In genomic region chr5:134311894-134312411, GRCm38 (mm10) we compare ENCODE assay signal across 9 mouse cellular contexts. TPM values are rescaled to one million over a fixed set of nuclear protein-coding genes. Genes with fewer than 3 reads are reported as not detected.
A peak's percentile ranks its signal among the peaks of the same experiment; 100 is the strongest.
DNase-seq lines count a peak whose midpoint lies in the region; ATAC-seq lines count a peak whose summit lies in the region.
"Had no signal": no experiment of that assay in that cellular context is flagged by ENCODE, and none has a peak within 500 bp of the region (broad histone marks: within the 10 kb centered on the region; RNA-seq: fewer than 3 reads in every experiment).

No protein-coding gene starts in this region.

- peak overlapping the region; percentile 95 for H3K4me3 ChIP-seq in heart, embryonic 15.5 days
- H3K4me3 ChIP-seq in embryonic facial prominence, embryonic 11.5 days (ENCODE audit: low read depth, low read length) = peak overlapping the region; percentile 92
- H3K4me3 ChIP-seq in intestine, embryonic 16.5 days (ENCODE audit: low read length) = peak overlapping the region; percentile 18; the same call in 1 of the 2 replicates
- peak overlapping the region; percentile 94 for H3K4me3 ChIP-seq in midbrain, embryonic 14.5 days (replicated peaks; ENCODE audit: low read depth, low read length)

- H3K27me3 ChIP-seq in heart, embryonic 15.5 days = no peaks in the 10 kb centered on the region
- no peaks in the 10 kb centered on the region for H3K27me3 ChIP-seq in embryonic facial prominence, embryonic 11.5 days (ENCODE audit: control insufficient read depth, insufficient read depth, low read length)
- H3K27me3 ChIP-seq in intestine, embryonic 16.5 days (replicated peaks; ENCODE audit: control insufficient read depth, insufficient read depth, low read length) = no peaks in the 10 kb centered on the region
- H3K27me3 ChIP-seq in midbrain, embryonic 14.5 days (ENCODE audit: control insufficient read depth, insufficient read depth, low read length) = no peaks in the 10 kb centered on the region
- H3K27me3 ChIP-seq: Patski had no signal

- no peak overlapping the region for H3K9ac ChIP-seq in heart, embryonic 15.5 days
- H3K9ac ChIP-seq in embryonic facial prominence, embryonic 11.5 days (replicated peaks; ENCODE audit: low read length) = peak overlapping the region; percentile 100
- peak overlapping the region; percentile 3; the same call in 1 of the 2 replicates for H3K9ac ChIP-seq in intestine, embryonic 16.5 days (ENCODE audit: low read depth, low read length)
- H3K9ac ChIP-seq in midbrain, embryonic 14.5 days (replicated peaks; ENCODE audit: low read length) = no peak overlapping the region; the same call in 1 of the 2 replicates

- H3K27ac ChIP-seq in heart, embryonic 15.5 days = peak overlapping the region; percentile 100
- H3K27ac ChIP-seq in embryonic facial prominence, embryonic 11.5 days (replicated peaks; ENCODE audit: low read depth, low read length) = peak overlapping the region; percentile 52; the same call in 1 of the 2 replicates
- no peak overlapping the region for H3K27ac ChIP-seq in intestine, embryonic 16.5 days (ENCODE audit: low read length)
- H3K27ac ChIP-seq in midbrain, embryonic 14.5 days (replicated peaks; ENCODE audit: low read depth, low read length) = 0 out of 2 replicates have a peak overlapping the region, but pooled peaks have one; percentile 100

- peaks cover 24% of the 10 kb centered on the region for H3K36me3 ChIP-seq in heart, embryonic 15.5 days
- H3K36me3 ChIP-seq in embryonic facial prominence, embryonic 11.5 days (replicated peaks; ENCODE audit: control insufficient read depth, insufficient read depth, low read depth, low read length) = peaks cover 10% of the 10 kb centered on the region
- peaks cover 16% of the 10 kb centered on the region for H3K36me3 ChIP-seq in intestine, embryonic 16.5 days (ENCODE audit: control insufficient read depth, insufficient read depth, low read length)
- peaks cover 33% of the 10 kb centered on the region for H3K36me3 ChIP-seq in midbrain, embryonic 14.5 days (ENCODE audit: control insufficient read depth, insufficient read depth, low read length)

- no peak for ATAC-seq in heart, embryonic 15.5 days (replicated peaks; ENCODE audit: insufficient number of reproducible peaks, insufficient read depth, low FRiP score, low read depth)
- no peak for ATAC-seq in embryonic facial prominence, embryonic 11.5 days (replicated peaks; ENCODE audit: insufficient number of reproducible peaks, low FRiP score, low TSS enrichment, low read depth)
- no peak for ATAC-seq in intestine, embryonic 16.5 days
- ATAC-seq in midbrain, embryonic 14.5 days (ENCODE audit: low FRiP score, low TSS enrichment) = no peak
- ATAC-seq: Patski had no signal

- peak overlapping the region; percentile 73 for H3K4me2 ChIP-seq in heart, embryonic 15.5 days
- peak overlapping the region; percentile 65 for H3K4me2 ChIP-seq in embryonic facial prominence, embryonic 11.5 days (ENCODE audit: low read depth, low read length)
- peak overlapping the region; percentile 67 for H3K4me2 ChIP-seq in intestine, embryonic 16.5 days (ENCODE audit: low read depth, low read length)
- H3K4me2 ChIP-seq in midbrain, embryonic 14.5 days (ENCODE audit: low read length) = peak overlapping the region; percentile 72

- no peak for DNase-seq in heart, postnatal 36 days
- DNase-seq in embryonic facial prominence, embryonic 11.5 days (ENCODE audit: low spot score) = no peak
- no peak for DNase-seq in midbrain, embryonic 14.5 days
- DNase-seq in MN1 (ENCODE audit: low spot score) = no peak
- no peak for DNase-seq in urinary bladder, postnatal 10 days (ENCODE audit: low spot score)
- DNase-seq in left cerebral cortex, postnatal 14 days (ENCODE audit: low spot score in 2 of 2) = no peak

- H3K9me3 ChIP-seq in heart, embryonic 15.5 days (replicated peaks) = no peaks in the 10 kb centered on the region
- no peaks in the 10 kb centered on the region for H3K9me3 ChIP-seq in embryonic facial prominence, embryonic 11.5 days (replicated peaks; ENCODE audit: control insufficient read depth, low read length)
- H3K9me3 ChIP-seq in intestine, embryonic 16.5 days (ENCODE audit: control insufficient read depth, low read length) = no peaks in the 10 kb centered on the region
- H3K9me3 ChIP-seq in midbrain, embryonic 14.5 days (ENCODE audit: control insufficient read depth, low read length) = no peaks in the 10 kb centered on the region

- WGBS in heart, embryonic 15.5 days = 75% methylated on average over 6 of the region's 6 CpGs
- 73% methylated on average over 6 of the region's 6 CpGs for WGBS in embryonic facial prominence, embryonic 11.5 days
- 71% methylated on average over 6 of the region's 6 CpGs for WGBS in intestine, embryonic 16.5 days
- WGBS in midbrain, embryonic 14.5 days = 77% methylated on average over 6 of the region's 6 CpGs

- H3K4me1 ChIP-seq in heart, embryonic 15.5 days (replicated peaks) = peaks cover 46% of the 10 kb centered on the region
- H3K4me1 ChIP-seq in embryonic facial prominence, embryonic 11.5 days (ENCODE audit: control insufficient read depth, insufficient read depth, low read length) = no peaks in the 10 kb centered on the region
- H3K4me1 ChIP-seq in intestine, embryonic 16.5 days (ENCODE audit: control insufficient read depth, insufficient read depth, low read length) = peaks cover 30% of the 10 kb centered on the region
- H3K4me1 ChIP-seq in midbrain, embryonic 14.5 days (ENCODE audit: control insufficient read depth, insufficient read depth, low read length) = peaks cover 24% of the 10 kb centered on the region

- intact Hi-C loops in heart, postnatal 36 days (cut with DNase I) = loop anchor here (10.0 kb wide), 1 partner anchor 127 kb away; the partner anchor contains the start of gene Gtf2ird2
- intact Hi-C loops in left cerebral cortex, postnatal 14 days (cut with DNase I) = no loop called here

RNA-seq across cellular contexts. Expression of gene Gtf2i, which starts 2.6 kb away (rescaled TPM):
- 121 and 125 TPM in 2 replicates for polyA plus RNA-seq in heart, embryonic 15.5 days (2015; fragmentation: Nextera tagmentation; extraction: Ambion mirVana)
- total RNA-seq in heart, postnatal 36 days (2021) = 100 to 1,000 TPM; 201 to 208 TPM
- 186 and 193 TPM in 2 replicates for polyA plus RNA-seq in embryonic facial prominence, embryonic 11.5 days (2014; fragmentation: Nextera tagmentation; extraction: Ambion mirVana)
- 86.7 and 91.5 TPM in 2 replicates for polyA plus RNA-seq in intestine, embryonic 16.5 days (2015; fragmentation: Nextera tagmentation; extraction: Ambion mirVana)
- polyA plus RNA-seq in midbrain, embryonic 14.5 days (2014; fragmentation: Nextera tagmentation; extraction: Ambion mirVana) = 121 and 150 TPM in 2 replicates
- total RNA-seq in left cerebral cortex, postnatal 14 days (2021) = 100 to 1,000 TPM; 205 to 240 TPM

Comparison
In these comparisons a context has a peak if more than half of its experiments do, and no peak if none do; other contexts are left out.
1. H3K4me3 ChIP-seq: peak in every context shown above with its lines; median percentile 95 in heart, embryonic 15.5 days; 94 in midbrain, embryonic 14.5 days; 92 in embryonic facial prominence, embryonic 11.5 days; 18 in intestine, embryonic 16.5 days.
2. H3K9ac ChIP-seq: peak in embryonic facial prominence, embryonic 11.5 days (single experiment) and intestine, embryonic 16.5 days (single experiment); none in heart, embryonic 15.5 days (single experiment) and midbrain, embryonic 14.5 days (single experiment).
3. Peak in every context shown above with its lines, with median percentiles within 50 percentile points of each other: H3K4me2 ChIP-seq.